Mouse (Mus musculus) kidney, postnatal 0 days (tissue): ENCODE measurements around the gene Inpp4a. TPM values are rescaled to one million over a fixed set of nuclear protein-coding genes. Genes with fewer than 3 reads are reported as not detected.

Experiments
- ATAC-seq: fragments of 200-750 bp; cut with Nextera tagmentation; replicated peaks from 2 replicates; pipeline ENCODE4 v1.8.0; 2017; ENCODE audit warnings: low read depth, moderate number of reproducible peaks, moderate TSS enrichment, moderate library complexity; ENCODE audit not compliant: low FRiP score
- DNase-seq: peaks from one replicate; pipeline ENCODE4 v3.0.0-alpha.2; 2016; ENCODE audit warnings: low spot score
- H3K27ac ChIP-seq: fragments of 300-500 bp; sonication (generic); 2 replicates; pipeline ENCODE4 v1.5.1; 2014; ENCODE audit warnings: mild to moderate bottlenecking
- H3K27me3 ChIP-seq: fragments of 300-500 bp; sonication (generic); 2 replicates; pipeline ENCODE4 v1.6.1; 2014; ENCODE audit warnings: low read length, mixed read lengths; ENCODE audit not compliant: insufficient read depth
- H3K36me3 ChIP-seq: fragments of 300-500 bp; sonication (generic); 2 replicates; pipeline ENCODE4 v1.6.1; 2014; ENCODE audit warnings: low read length, mixed read lengths; ENCODE audit not compliant: insufficient read depth
- H3K4me1 ChIP-seq: fragments of 300-500 bp; sonication (generic); replicated peaks from 2 replicates; pipeline ENCODE4 v1.6.1; 2014; ENCODE audit warnings: antibody characterized with exemption, low read length, mixed read lengths; ENCODE audit not compliant: insufficient read depth
- H3K4me2 ChIP-seq: fragments of 300-500 bp; sonication (generic); 2 replicates; pipeline ENCODE4 v1.6.1; 2014; ENCODE audit warnings: mild to moderate bottlenecking, low read length, moderate library complexity, mixed read lengths
- H3K4me3 ChIP-seq: fragments of 300-500 bp; sonication (generic); replicated peaks from 2 replicates; pipeline ENCODE4 v1.5.1; 2014; ENCODE audit warnings: low read depth, low read length
- H3K9ac ChIP-seq: fragments of 300-500 bp; sonication (generic); 2 replicates; pipeline ENCODE4 v1.6.1; 2014; ENCODE audit warnings: low read depth, low read length
- H3K9me3 ChIP-seq: fragments of 300-500 bp; sonication (generic); replicated peaks from 2 replicates; pipeline ENCODE4 v1.6.1; 2016; ENCODE audit warnings: low read length, inconsistent platforms, mixed read lengths
- CTCF ChIP-seq: IDR thresholded peaks from 2 replicates; pipeline ENCODE4 v1.5.1; 2016; ENCODE audit warnings: antibody characterized with exemption, low read depth, mild to moderate bottlenecking, moderate library complexity
- WGBS: fragments of 180-500 bp; shearing (Covaris S2); extraction: QIAGEN DNeasy Blood & Tissue Kit; methylation state at CpG from one replicate; pipeline ENCODE4 v1.1.7; 2014; 5-methylcytosine and 5-hydroxymethylcytosine counted together
- polyA plus RNA-seq: library from polyadenylated mRNA; unstranded; fragments of >200 nt; fragmentation: Nextera tagmentation; extraction: Ambion mirVana; gene quantifications from 2 replicates; pipeline ENCODE4 v1.2.1, GENCODE M21; 2015

Inpp4a gene
- polyA plus RNA-seq, 1 experiment from 2014 or later: 13.6 TPM

- no peak for ATAC-seq
- TF ChIP-seq CTCF: no peak
- no peak overlapping the region for H3K4me3 ChIP-seq
- H3K27me3 ChIP-seq: no peaks in the 10 kb centered on the region
- no peak for DNase-seq
- H3K4me1 ChIP-seq: no peaks in the 10 kb centered on the region
- no peaks in the 10 kb centered on the region for H3K36me3 ChIP-seq
- 47% methylated on average over 11 of the region's 11 CpGs for WGBS
- H3K27ac ChIP-seq: no peak overlapping the region
- H3K9me3 ChIP-seq: no peaks in the 10 kb centered on the region
- H3K9ac ChIP-seq: no peak overlapping the region
- H3K4me2 ChIP-seq: no peak overlapping the region
Measured at GRCm38 (mm10) chr1:37288181-37288935, 11.3 kb upstream of the Inpp4a start.

DNA sequence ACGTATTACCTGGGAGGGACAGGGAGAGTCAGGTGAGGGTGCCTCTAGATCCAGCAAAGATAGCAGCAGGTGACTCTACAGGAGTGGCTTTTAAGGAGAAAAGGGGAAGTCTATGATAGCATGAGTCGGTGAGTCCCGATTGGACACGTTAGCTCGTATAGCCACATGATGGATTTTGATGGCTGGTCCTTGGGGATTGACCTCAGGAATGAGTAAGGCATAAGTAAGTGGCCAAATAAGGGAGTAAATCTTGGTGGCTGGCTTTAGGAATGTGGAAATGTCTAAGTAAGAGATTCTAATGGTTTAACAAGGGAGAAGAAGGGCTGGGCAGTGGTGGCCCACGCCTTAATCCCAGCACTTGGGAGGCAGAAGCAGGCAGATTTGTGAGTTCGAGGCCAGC is 10.7 kb upstream of the Inpp4a start:
- DNase-seq (no peak), ATAC-seq (no peak)
- H3K9ac ChIP-seq: no peak overlapping the region
- no peak overlapping the region for H3K4me3 ChIP-seq
- H3K4me1 ChIP-seq: no peaks in the 10 kb centered on the region
- no peaks in the 10 kb centered on the region for H3K36me3 ChIP-seq
- 74% methylated on average over 7 of the region's 7 CpGs for WGBS
- no peak overlapping the region for H3K4me2 ChIP-seq
- TF ChIP-seq CTCF: no peak
- no peaks in the 10 kb centered on the region for H3K9me3 ChIP-seq
- H3K27ac ChIP-seq: no peak overlapping the region
- H3K27me3 ChIP-seq: no peaks in the 10 kb centered on the region

DNA sequence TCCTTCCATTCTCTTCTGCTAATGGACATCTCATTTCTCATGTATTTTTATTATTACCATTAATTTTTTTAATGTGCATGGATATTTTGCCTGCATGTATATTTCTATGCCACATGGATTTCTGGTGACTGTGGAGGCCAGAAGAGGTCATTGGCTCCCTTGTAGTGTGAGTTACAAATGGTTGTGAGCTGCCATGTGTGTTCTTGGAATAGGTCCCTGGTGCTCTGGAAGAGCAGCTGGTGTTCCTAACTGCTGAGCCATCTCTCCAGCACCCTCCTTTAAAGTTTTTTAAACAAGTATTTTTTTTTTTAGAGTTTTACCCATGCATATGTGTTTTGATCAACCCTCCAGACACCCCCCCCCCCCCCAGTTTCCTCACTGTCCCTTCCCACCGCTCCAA is 3.3 kb upstream of the Inpp4a start:
- H3K9me3 ChIP-seq: no peaks in the 10 kb centered on the region
- no peak overlapping the region for H3K4me2 ChIP-seq
- no peak overlapping the region for H3K4me3 ChIP-seq
- H3K27me3 ChIP-seq: no peaks in the 10 kb centered on the region
- no peaks in the 10 kb centered on the region for H3K36me3 ChIP-seq
- 58% methylated on average over 1 of the region's 1 CpGs for WGBS
- DNase-seq: no peak
- peaks cover 5% of the 10 kb centered on the region; the same call in 1 of the 2 replicates for H3K4me1 ChIP-seq
- no peak for TF ChIP-seq CTCF
- no peak for ATAC-seq
- H3K27ac ChIP-seq: no peak overlapping the region
- H3K9ac ChIP-seq: no peak overlapping the region

DNA sequence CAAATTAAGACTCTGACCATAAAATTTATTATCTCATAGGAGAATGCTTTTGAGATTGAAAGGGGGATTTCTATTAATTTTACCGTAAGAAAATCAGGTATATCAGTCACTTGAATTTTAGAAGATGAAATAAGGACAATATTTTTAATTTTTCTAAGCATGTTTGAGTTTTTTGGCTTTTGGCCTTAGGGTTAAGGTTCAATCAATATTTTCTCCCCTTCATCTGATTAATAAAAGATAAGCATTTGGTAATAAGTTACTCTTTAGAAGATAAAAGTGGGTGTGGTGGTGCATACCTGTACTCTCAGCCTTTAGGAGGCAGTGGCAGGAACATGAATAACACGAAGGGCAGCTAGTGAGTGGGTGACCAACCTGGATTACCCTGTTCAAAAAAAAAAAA is 761 bp upstream of the Inpp4a start:
- Histone ChIP-seq H3K4me2 (no peak overlapping the region), H3K27ac (no peak overlapping the region), H3K27me3 (no peaks in the 10 kb centered on the region), H3K36me3 (no peaks in the 10 kb centered on the region), H3K9me3 (no peaks in the 10 kb centered on the region), H3K9ac (no peak overlapping the region), H3K4me1 (peaks cover 5% of the 10 kb centered on the region; the same call in 1 of the 2 replicates), H3K4me3 (no peak overlapping the region)
- no peak for TF ChIP-seq CTCF
- no peak for ATAC-seq
- 86% methylated on average over 2 of the region's 2 CpGs for WGBS
- no peak for DNase-seq

GRCm38 (mm10) chr1:37300650-37301049 is 985 bp downstream of the Inpp4a start:
- WGBS: 16% methylated on average over 5 of the region's 5 CpGs
- DNase-seq: no peak
- peak overlapping the region; percentile 82 for H3K4me3 ChIP-seq

GRCm38 (mm10) chr1:37302801-37303200 is 3.1 kb downstream of the Inpp4a start:
- TF ChIP-seq CTCF: no peak
- WGBS: 73% methylated on average over 3 of the region's 3 CpGs

More at GRCm38 (mm10) chr1:37300650-37301049, 985 bp downstream of the Inpp4a start:
- TF ChIP-seq CTCF: no peak
- Histone ChIP-seq H3K27me3 (no peaks in the 10 kb centered on the region), H3K4me1 (peaks cover 5% of the 10 kb centered on the region; the same call in 1 of the 2 replicates), H3K27ac (no peak overlapping the region), H3K9ac (peak overlapping the region; percentile 83), H3K36me3 (no peaks in the 10 kb centered on the region), H3K4me2 (peak overlapping the region; percentile 93), H3K9me3 (no peaks in the 10 kb centered on the region)
- no peak for ATAC-seq

More at GRCm38 (mm10) chr1:37302801-37303200, 3.1 kb downstream of the Inpp4a start:
- Histone ChIP-seq H3K9ac (no peak overlapping the region), H3K4me2 (no peak overlapping the region), H3K27ac (no peak overlapping the region), H3K36me3 (no peaks in the 10 kb centered on the region), H3K27me3 (no peaks in the 10 kb centered on the region), H3K9me3 (no peaks in the 10 kb centered on the region), H3K4me1 (peaks cover 5% of the 10 kb centered on the region; the same call in 1 of the 2 replicates), H3K4me3 (no peak overlapping the region)
- no peak for ATAC-seq
- no peak for DNase-seq
